Mouse (Mus musculus): ENCODE measurements around the gene Dnah8. TPM values are rescaled to one million over a fixed set of nuclear protein-coding genes. Genes with fewer than 3 reads are reported as not detected.

Gene Dnah8
- polyA plus RNA-seq, 1 experiment from 2014 or later, result 2.4 TPM

DNA sequence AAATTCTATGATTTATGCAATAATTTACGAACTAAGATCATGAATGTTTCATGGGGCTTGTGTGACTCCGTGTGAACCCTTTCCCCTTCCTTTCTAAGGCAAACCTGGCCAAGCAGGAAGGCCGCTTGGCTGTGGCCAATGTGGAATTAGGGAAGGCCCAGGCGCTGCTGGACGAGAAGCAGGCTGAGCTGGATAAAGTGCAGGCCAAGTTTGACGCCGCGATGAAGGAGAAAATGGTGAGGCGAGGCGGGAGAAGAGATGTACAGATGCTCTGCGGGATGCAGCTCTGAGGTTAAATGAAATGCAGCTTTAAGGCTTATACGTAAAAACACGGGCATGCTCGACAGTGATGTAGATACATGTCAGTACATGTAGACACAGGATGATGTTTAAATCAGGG is 158.1 kb downstream of the Dnah8 start:
- no peak for ATAC-seq (ENCODE audit: insufficient number of reproducible peaks, insufficient read depth, low FRiP score, low read depth)
- H3K4me2 ChIP-seq (ENCODE audit: low read length), result no peak overlapping the region

DNA sequence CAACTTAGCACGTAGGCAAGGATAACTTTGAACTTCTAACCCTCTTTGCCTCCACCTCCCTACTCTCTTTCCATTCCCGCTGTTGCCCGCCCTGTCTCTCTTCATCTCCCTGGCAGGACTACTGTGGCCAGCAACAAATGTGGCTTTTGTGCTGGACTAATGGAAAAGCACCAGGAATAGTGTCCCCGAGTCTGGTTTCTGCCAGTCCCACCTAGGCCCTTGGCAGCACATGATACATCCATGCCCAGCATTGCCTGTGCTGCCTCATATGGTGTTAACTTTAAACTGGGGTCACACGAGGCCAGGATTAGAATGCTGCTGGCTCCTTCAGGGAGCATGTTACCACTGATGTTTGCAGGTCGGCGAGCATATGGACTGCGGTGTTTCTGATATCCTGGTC is 164.2 kb downstream of the Dnah8 start:
- Histone ChIP-seq H3K4me3 (ENCODE audit: control insufficient read depth in 1 of 2, insufficient read depth in 1 of 2, low read depth in 1 of 2, low read length in 2 of 2) (no peak overlapping the region), H3K27ac (replicated peaks in 1 of 2; ENCODE audit: control insufficient read depth in 1 of 2, insufficient read depth in 1 of 2, low read depth in 2 of 2, low read length in 2 of 2) (no peak overlapping the region), H3K9me3 (ENCODE audit: control insufficient read depth, low read length) (no peaks in the 10 kb centered on the region), H3K36me3 (ENCODE audit: control insufficient read depth, insufficient read depth, low read length) (no peaks in the 10 kb centered on the region), H3K4me1 (ENCODE audit: control insufficient read depth in 2 of 2, insufficient read depth in 2 of 2, low read length in 2 of 2) (no peaks in the 10 kb centered on the region), H3K27me3 (ENCODE audit: control insufficient read depth, insufficient read depth, low read length) (no peaks in the 10 kb centered on the region), H3K4me2 (ENCODE audit: low read length) (no peak overlapping the region), H3K9ac (ENCODE audit: low read length) (no peak overlapping the region)
- ATAC-seq (ENCODE audit: insufficient number of reproducible peaks, insufficient read depth, low FRiP score, low read depth), result no peak
- 77% methylated on average over 8 of the region's 8 CpGs for WGBS

More for the DNA sequence above, 158.1 kb downstream of the Dnah8 start:
- no peaks in the 10 kb centered on the region for H3K4me1 ChIP-seq (ENCODE audit: control insufficient read depth in 2 of 2, insufficient read depth in 2 of 2, low read length in 2 of 2)
- H3K27me3 ChIP-seq (ENCODE audit: control insufficient read depth, insufficient read depth, low read length), result no peaks in the 10 kb centered on the region
- no peak overlapping the region for H3K4me3 ChIP-seq (ENCODE audit: control insufficient read depth in 1 of 2, insufficient read depth in 1 of 2, low read depth in 1 of 2, low read length in 2 of 2)
- no peaks in the 10 kb centered on the region for H3K36me3 ChIP-seq (ENCODE audit: control insufficient read depth, insufficient read depth, low read length)
- no peak overlapping the region for H3K9ac ChIP-seq (ENCODE audit: low read length)
- H3K27ac ChIP-seq (replicated peaks in 1 of 2; ENCODE audit: control insufficient read depth in 1 of 2, insufficient read depth in 1 of 2, low read depth in 2 of 2, low read length in 2 of 2), result no peak overlapping the region
- H3K9me3 ChIP-seq (ENCODE audit: control insufficient read depth, low read length), result 0 out of 2 replicates have a peak, but pooled peaks cover 4% of the 10 kb centered on the region
- WGBS, result 66% methylated on average over 14 of the region's 14 CpGs

DNA sequence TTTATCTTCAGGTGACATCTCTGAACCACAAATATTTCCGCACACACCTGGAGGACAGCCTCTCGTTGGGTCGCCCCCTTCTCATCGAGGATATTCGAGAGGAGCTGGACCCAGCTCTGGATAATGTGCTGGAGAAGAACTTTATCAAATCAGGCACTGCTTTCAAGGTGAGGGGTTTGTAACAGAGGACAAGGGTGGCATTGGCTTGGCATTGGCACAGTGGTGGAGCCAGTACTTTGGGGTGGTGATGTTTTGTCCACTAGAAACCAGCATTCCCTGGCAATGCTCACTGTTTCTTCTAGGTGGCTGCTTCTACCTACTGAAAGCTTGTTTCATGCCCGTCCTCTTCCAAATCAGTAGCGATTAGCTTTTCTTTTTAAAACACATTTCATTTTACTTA is 166.7 kb downstream of the Dnah8 start:
- H3K4me2 ChIP-seq (ENCODE audit: low read length), result no peak overlapping the region
- H3K4me1 ChIP-seq (ENCODE audit: control insufficient read depth in 2 of 2, insufficient read depth in 2 of 2, low read length in 2 of 2), result no peaks in the 10 kb centered on the region
- H3K36me3 ChIP-seq (ENCODE audit: control insufficient read depth, insufficient read depth, low read length), result no peaks in the 10 kb centered on the region
- H3K9ac ChIP-seq (ENCODE audit: low read length), result no peak overlapping the region
- no peak overlapping the region for H3K27ac ChIP-seq (replicated peaks in 1 of 2; ENCODE audit: control insufficient read depth in 1 of 2, insufficient read depth in 1 of 2, low read depth in 2 of 2, low read length in 2 of 2)
- H3K27me3 ChIP-seq (ENCODE audit: control insufficient read depth, insufficient read depth, low read length), result no peaks in the 10 kb centered on the region
- no peak overlapping the region for H3K4me3 ChIP-seq (ENCODE audit: control insufficient read depth in 1 of 2, insufficient read depth in 1 of 2, low read depth in 1 of 2, low read length in 2 of 2)
- 87% methylated on average over 7 of the region's 7 CpGs for WGBS
- no peaks in the 10 kb centered on the region for H3K9me3 ChIP-seq (ENCODE audit: control insufficient read depth, low read length)
- no peak for ATAC-seq (ENCODE audit: insufficient number of reproducible peaks, insufficient read depth, low FRiP score, low read depth)

DNA sequence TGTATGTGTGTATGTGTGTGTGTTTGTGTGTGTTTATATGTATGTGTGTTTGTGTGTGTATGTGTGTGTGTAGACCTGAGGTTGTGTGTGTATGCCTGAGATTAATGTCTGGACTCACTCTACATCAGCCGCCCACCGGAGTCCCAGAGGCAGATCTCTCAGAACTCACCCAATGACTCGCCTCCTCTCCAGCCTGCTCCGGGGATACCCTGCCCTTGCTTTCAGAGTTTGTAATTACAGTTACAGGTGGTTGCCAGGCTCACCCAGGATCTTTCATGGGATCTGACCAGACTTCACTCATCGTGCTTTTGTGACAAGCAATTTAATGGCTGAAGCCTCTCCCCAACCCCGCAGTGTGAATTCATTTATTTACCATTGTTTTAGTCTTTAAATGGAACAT is 168.2 kb downstream of the Dnah8 start:
- H3K4me1 ChIP-seq (ENCODE audit: control insufficient read depth in 2 of 2, insufficient read depth in 2 of 2, low read length in 2 of 2), result no peaks in the 10 kb centered on the region
- ATAC-seq (ENCODE audit: insufficient number of reproducible peaks, insufficient read depth, low FRiP score, low read depth), result no peak
- H3K27me3 ChIP-seq (ENCODE audit: control insufficient read depth, insufficient read depth, low read length), result no peaks in the 10 kb centered on the region
- H3K27ac ChIP-seq (replicated peaks in 1 of 2; ENCODE audit: control insufficient read depth in 1 of 2, insufficient read depth in 1 of 2, low read depth in 2 of 2, low read length in 2 of 2), result no peak overlapping the region
- no peak overlapping the region for H3K9ac ChIP-seq (ENCODE audit: low read length)
- 88% methylated on average over 6 of the region's 6 CpGs for WGBS
- H3K36me3 ChIP-seq (ENCODE audit: control insufficient read depth, insufficient read depth, low read length), result no peaks in the 10 kb centered on the region
- no peak overlapping the region for H3K4me2 ChIP-seq (ENCODE audit: low read length)
- no peak overlapping the region for H3K4me3 ChIP-seq (ENCODE audit: control insufficient read depth in 1 of 2, insufficient read depth in 1 of 2, low read depth in 1 of 2, low read length in 2 of 2)
- H3K9me3 ChIP-seq (ENCODE audit: control insufficient read depth, low read length), result no peaks in the 10 kb centered on the region

DNA sequence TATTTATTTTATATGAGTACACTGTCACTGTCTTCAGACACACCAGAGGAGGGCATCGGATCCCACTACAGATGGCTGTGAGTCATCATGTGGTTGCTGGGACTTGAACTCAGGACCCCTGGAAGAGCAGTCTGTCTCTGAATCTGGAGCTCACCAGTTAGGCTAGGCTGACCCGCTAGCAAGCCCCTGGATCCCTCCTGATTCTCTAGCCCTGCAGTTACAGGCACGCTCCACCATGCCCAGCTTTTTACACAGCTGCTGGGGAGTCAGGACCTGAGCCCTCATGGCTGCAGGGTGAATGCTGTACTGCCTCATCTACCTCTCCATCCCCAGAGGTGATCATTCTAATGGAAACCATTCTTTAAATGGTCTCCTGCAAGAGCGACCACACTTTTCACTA is 172.5 kb downstream of the Dnah8 start:
- Histone ChIP-seq H3K4me1 (ENCODE audit: control insufficient read depth in 2 of 2, insufficient read depth in 2 of 2, low read length in 2 of 2) (no peaks in the 10 kb centered on the region), H3K4me2 (ENCODE audit: low read length) (no peak overlapping the region), H3K36me3 (ENCODE audit: control insufficient read depth, insufficient read depth, low read length) (no peaks in the 10 kb centered on the region), H3K27me3 (ENCODE audit: control insufficient read depth, insufficient read depth, low read length) (no peaks in the 10 kb centered on the region), H3K9ac (ENCODE audit: low read length) (no peak overlapping the region), H3K27ac (replicated peaks in 1 of 2; ENCODE audit: control insufficient read depth in 1 of 2, insufficient read depth in 1 of 2, low read depth in 2 of 2, low read length in 2 of 2) (no peak overlapping the region), H3K9me3 (ENCODE audit: control insufficient read depth, low read length) (no peaks in the 10 kb centered on the region), H3K4me3 (ENCODE audit: control insufficient read depth in 1 of 2, insufficient read depth in 1 of 2, low read depth in 1 of 2, low read length in 2 of 2) (no peak overlapping the region)
- no peak for ATAC-seq (ENCODE audit: insufficient number of reproducible peaks, insufficient read depth, low FRiP score, low read depth)
- 77% methylated on average over 4 of the region's 4 CpGs for WGBS

DNA sequence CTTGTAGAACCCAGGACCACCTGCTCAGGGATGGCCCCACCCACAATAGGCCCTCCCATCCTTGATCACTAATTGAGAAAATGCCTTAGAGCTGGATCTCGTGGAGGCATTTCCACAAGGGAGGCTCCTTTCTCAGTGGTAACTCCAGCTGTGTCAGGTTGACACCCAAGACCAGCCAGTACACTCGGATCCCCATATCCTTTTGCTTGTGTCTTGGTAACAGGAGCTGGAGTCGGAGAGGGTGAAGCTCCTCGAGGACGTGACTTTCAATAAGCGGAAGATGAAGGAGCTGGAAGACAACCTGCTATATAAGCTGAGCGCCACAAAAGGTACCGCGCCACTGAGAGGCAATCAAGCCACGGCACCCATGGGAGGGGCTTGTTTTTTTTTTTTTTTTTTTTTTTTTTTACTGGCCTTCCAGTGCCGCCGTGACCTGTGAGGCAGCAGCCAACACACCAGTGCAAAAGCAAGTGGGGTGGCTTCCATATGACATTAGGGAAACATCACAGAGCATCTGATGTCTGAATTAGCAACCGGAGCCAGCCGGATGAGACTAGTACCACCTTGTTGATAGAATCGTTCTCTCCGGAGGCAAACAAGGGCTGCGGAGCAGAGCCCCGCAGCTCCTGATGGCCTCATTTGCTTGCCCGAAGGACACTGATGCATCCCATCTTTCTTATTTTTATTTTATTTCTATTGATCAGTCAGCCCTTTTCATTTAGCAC is 176.3 kb downstream of the Dnah8 start:
- H3K36me3 ChIP-seq (ENCODE audit: control insufficient read depth, insufficient read depth, low read length), result no peaks in the 10 kb centered on the region
- no peak overlapping the region for H3K27ac ChIP-seq (replicated peaks in 1 of 2; ENCODE audit: control insufficient read depth in 1 of 2, insufficient read depth in 1 of 2, low read depth in 2 of 2, low read length in 2 of 2)
- WGBS, result 90% methylated on average over 19 of the region's 19 CpGs
- no peaks in the 10 kb centered on the region for H3K9me3 ChIP-seq (ENCODE audit: control insufficient read depth, low read length)
- no peak for ATAC-seq (ENCODE audit: insufficient number of reproducible peaks, insufficient read depth, low FRiP score, low read depth)
- H3K4me3 ChIP-seq (ENCODE audit: control insufficient read depth in 1 of 2, insufficient read depth in 1 of 2, low read depth in 1 of 2, low read length in 2 of 2), result no peak overlapping the region
- H3K4me2 ChIP-seq (ENCODE audit: low read length), result no peak overlapping the region
- no peaks in the 10 kb centered on the region for H3K4me1 ChIP-seq (ENCODE audit: control insufficient read depth in 2 of 2, insufficient read depth in 2 of 2, low read length in 2 of 2)
- no peaks in the 10 kb centered on the region for H3K27me3 ChIP-seq (ENCODE audit: control insufficient read depth, insufficient read depth, low read length)
- H3K9ac ChIP-seq (ENCODE audit: low read length), result no peak overlapping the region

DNA sequence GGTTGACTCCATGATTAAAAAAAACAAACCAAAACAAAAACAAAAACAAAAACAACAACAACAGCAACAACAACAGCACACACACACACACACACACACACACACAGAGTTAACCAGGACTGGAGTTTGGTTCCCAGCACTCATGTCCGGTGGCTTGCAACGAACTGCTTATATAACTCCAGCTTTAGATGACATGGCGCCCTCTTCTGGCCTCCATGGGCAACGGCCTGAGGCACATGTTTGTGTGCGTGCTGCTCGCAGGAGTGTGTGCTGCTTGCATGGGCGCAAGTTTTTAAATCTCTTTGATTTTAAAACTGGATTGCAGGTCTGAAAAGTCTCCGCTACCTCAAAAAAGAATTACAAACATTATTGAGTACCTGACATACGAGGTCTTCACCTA is 179.5 kb downstream of the Dnah8 start:
- H3K9me3 ChIP-seq (ENCODE audit: control insufficient read depth, low read length), result no peaks in the 10 kb centered on the region
- H3K36me3 ChIP-seq (ENCODE audit: control insufficient read depth, insufficient read depth, low read length), result no peaks in the 10 kb centered on the region
- no peaks in the 10 kb centered on the region; a peak in 1 of 4 replicates for H3K4me1 ChIP-seq (ENCODE audit: control insufficient read depth in 2 of 2, insufficient read depth in 2 of 2, low read length in 2 of 2)
- no peaks in the 10 kb centered on the region for H3K27me3 ChIP-seq (ENCODE audit: control insufficient read depth, insufficient read depth, low read length)
- H3K27ac ChIP-seq (replicated peaks in 1 of 2; ENCODE audit: control insufficient read depth in 1 of 2, insufficient read depth in 1 of 2, low read depth in 2 of 2, low read length in 2 of 2), result no peak overlapping the region
- no peak for ATAC-seq (ENCODE audit: insufficient number of reproducible peaks, insufficient read depth, low FRiP score, low read depth)
- no peak overlapping the region for H3K9ac ChIP-seq (ENCODE audit: low read length)
- H3K4me3 ChIP-seq (ENCODE audit: control insufficient read depth in 1 of 2, insufficient read depth in 1 of 2, low read depth in 1 of 2, low read length in 2 of 2), result no peak overlapping the region
- no peak overlapping the region for H3K4me2 ChIP-seq (ENCODE audit: low read length)
- WGBS, result 95% methylated on average over 9 of the region's 9 CpGs

DNA sequence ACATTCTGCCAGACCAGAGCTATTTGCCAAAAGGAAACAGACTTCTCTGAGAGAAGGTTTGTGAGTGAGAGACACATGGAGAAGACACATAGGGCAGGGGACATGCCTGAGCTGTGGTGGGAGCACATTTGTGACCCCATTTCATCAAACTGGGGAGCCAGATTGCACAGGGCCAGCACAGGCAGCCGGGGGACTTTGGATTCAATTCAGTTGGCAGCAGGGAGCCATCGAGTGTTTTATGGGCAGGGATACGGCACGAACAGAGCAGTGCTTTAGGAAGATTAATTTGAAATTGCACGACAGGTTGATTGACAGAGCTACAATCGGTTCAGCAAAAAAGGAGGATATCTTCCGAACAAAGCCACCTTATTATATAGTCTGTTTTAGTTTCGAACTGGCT is 180.8 kb downstream of the Dnah8 start:
- H3K9me3 ChIP-seq (ENCODE audit: control insufficient read depth, low read length), result no peaks in the 10 kb centered on the region
- peaks cover 0 to 5% of the 10 kb centered on the region in 2 experiments; a peak in 2 of 4 replicates for H3K4me1 ChIP-seq (ENCODE audit: control insufficient read depth in 2 of 2, insufficient read depth in 2 of 2, low read length in 2 of 2)
- no peaks in the 10 kb centered on the region for H3K36me3 ChIP-seq (ENCODE audit: control insufficient read depth, insufficient read depth, low read length)
- H3K27ac ChIP-seq (replicated peaks in 1 of 2; ENCODE audit: control insufficient read depth in 1 of 2, insufficient read depth in 1 of 2, low read depth in 2 of 2, low read length in 2 of 2), result no peak overlapping the region
- no peak overlapping the region for H3K4me3 ChIP-seq (ENCODE audit: control insufficient read depth in 1 of 2, insufficient read depth in 1 of 2, low read depth in 1 of 2, low read length in 2 of 2)
- ATAC-seq (ENCODE audit: insufficient number of reproducible peaks, insufficient read depth, low FRiP score, low read depth), result no peak
- 73% methylated on average over 8 of the region's 8 CpGs for WGBS
- H3K27me3 ChIP-seq (ENCODE audit: control insufficient read depth, insufficient read depth, low read length), result no peaks in the 10 kb centered on the region
- H3K9ac ChIP-seq (ENCODE audit: low read length), result no peak overlapping the region
- H3K4me2 ChIP-seq (ENCODE audit: low read length), result no peak overlapping the region
